Mouse (Mus musculus): ENCODE measurements around the gene Abraxas2. TPM values are rescaled to one million over a fixed set of nuclear protein-coding genes. Genes with fewer than 3 reads are reported as not detected.

Abraxas2 gene
- polyA plus RNA-seq (2014; fragmentation: Nextera tagmentation; extraction: Ambion mirVana), result 38.7 and 39.2 TPM in 2 replicates

GRCm38 (mm10) chr7:132859042-132859958, at the start of gene Abraxas2:
Gene Abraxas2 (plus strand): TSS chr7:132859225.
- H3K9ac ChIP-seq (ENCODE audit: low read depth, low read length), result peak within 1 kb of the TSS; percentile 91
- under 1% methylated on average over 39 of the region's 53 CpGs for WGBS
- H3K36me3 ChIP-seq (ENCODE audit: control insufficient read depth, insufficient read depth, low read length), result no peaks in the 10 kb centered on the region
- ATAC-seq (ENCODE audit: low read depth) (peak; percentile 95), DNase-seq (ENCODE audit: low spot score) (peak; percentile 96)
- H3K27ac ChIP-seq (replicated peaks; ENCODE audit: low read depth, low read length), result peak within 1 kb of the TSS; percentile 74
- H3K4me1 ChIP-seq (ENCODE audit: control insufficient read depth, insufficient read depth, low read length), result peaks cover 9% of the 10 kb centered on the region
- H3K9me3 ChIP-seq (ENCODE audit: control insufficient read depth, low read length), result no peaks in the 10 kb centered on the region
- H3K27me3 ChIP-seq (replicated peaks; ENCODE audit: control insufficient read depth, insufficient read depth, low read length), result no peaks in the 10 kb centered on the region
- peak within 1 kb of the TSS; percentile 88 for H3K4me2 ChIP-seq (ENCODE audit: low read depth, low read length)
- H3K4me3 ChIP-seq (ENCODE audit: low read depth, low read length), result peak within 1 kb of the TSS; percentile 97

- Histone ChIP-seq H3K9ac (ENCODE audit: low read depth, low read length) (peak overlapping the region; percentile 36; the same call in 1 of the 2 replicates), H3K4me2 (ENCODE audit: low read depth, low read length) (peak overlapping the region; percentile 38), H3K4me1 (ENCODE audit: control insufficient read depth, insufficient read depth, low read length) (peaks cover 45% of the 10 kb centered on the region), H3K27me3 (replicated peaks; ENCODE audit: control insufficient read depth, insufficient read depth, low read length) (no peaks in the 10 kb centered on the region), H3K4me3 (ENCODE audit: low read depth, low read length) (no peak overlapping the region), H3K27ac (replicated peaks; ENCODE audit: low read depth, low read length) (peak overlapping the region; percentile 79), H3K9me3 (ENCODE audit: control insufficient read depth, low read length) (no peaks in the 10 kb centered on the region), H3K36me3 (ENCODE audit: control insufficient read depth, insufficient read depth, low read length) (no peaks in the 10 kb centered on the region)
- WGBS, result 32% methylated on average over 6 of the region's 6 CpGs
- no peak for DNase-seq (ENCODE audit: low spot score)
- no peak for ATAC-seq (ENCODE audit: low read depth)
Measured at GRCm38 (mm10) chr7:132809721-132810120, 49.3 kb upstream of the Abraxas2 start.

- Histone ChIP-seq H3K4me2 (ENCODE audit: low read depth, low read length) (peak overlapping the region; percentile 29), H3K27me3 (replicated peaks; ENCODE audit: control insufficient read depth, insufficient read depth, low read length) (no peaks in the 10 kb centered on the region), H3K9me3 (ENCODE audit: control insufficient read depth, low read length) (no peaks in the 10 kb centered on the region), H3K4me1 (ENCODE audit: control insufficient read depth, insufficient read depth, low read length) (peaks cover 45% of the 10 kb centered on the region), H3K9ac (ENCODE audit: low read depth, low read length) (no peak overlapping the region), H3K4me3 (ENCODE audit: low read depth, low read length) (no peak overlapping the region), H3K36me3 (ENCODE audit: control insufficient read depth, insufficient read depth, low read length) (no peaks in the 10 kb centered on the region), H3K27ac (replicated peaks; ENCODE audit: low read depth, low read length) (0 out of 2 replicates have a peak overlapping the region, but pooled peaks have one; percentile 13)
- 14% methylated on average over 6 of the region's 6 CpGs for WGBS
- ATAC-seq (ENCODE audit: low read depth), result peak; percentile 26; the same call in 1 of the 2 replicates
- peak; percentile 79 for DNase-seq (ENCODE audit: low spot score)
Measured at GRCm38 (mm10) chr7:132810368-132810767, 48.7 kb upstream of the Abraxas2 start.

GRCm38 (mm10) chr7:132810879-132811278, 48.1 kb upstream of the Abraxas2 start:
- H3K4me2 ChIP-seq (ENCODE audit: low read depth, low read length), result peak overlapping the region; percentile 84
- H3K27me3 ChIP-seq (replicated peaks; ENCODE audit: control insufficient read depth, insufficient read depth, low read length), result no peaks in the 10 kb centered on the region
- H3K9me3 ChIP-seq (ENCODE audit: control insufficient read depth, low read length), result no peaks in the 10 kb centered on the region
- DNase-seq (ENCODE audit: low spot score) (peak; percentile 88), ATAC-seq (ENCODE audit: low read depth) (peak; percentile 9; the same call in 1 of the 2 replicates)
- H3K4me1 ChIP-seq (ENCODE audit: control insufficient read depth, insufficient read depth, low read length), result peaks cover 45% of the 10 kb centered on the region
- H3K36me3 ChIP-seq (ENCODE audit: control insufficient read depth, insufficient read depth, low read length), result no peaks in the 10 kb centered on the region
- H3K4me3 ChIP-seq (ENCODE audit: low read depth, low read length), result no peak overlapping the region
- H3K9ac ChIP-seq (ENCODE audit: low read depth, low read length), result no peak overlapping the region
- H3K27ac ChIP-seq (replicated peaks; ENCODE audit: low read depth, low read length), result no peak overlapping the region
- WGBS, result 37% methylated on average over 1 of the region's 1 CpGs

GRCm38 (mm10) chr7:132811716-132812618, 47.1 kb upstream of the Abraxas2 start:
- ATAC-seq (ENCODE audit: low read depth), result no peak
- peak overlapping the region; percentile 88 for H3K27ac ChIP-seq (replicated peaks; ENCODE audit: low read depth, low read length)
- WGBS, result 8% methylated on average over 23 of the region's 23 CpGs

GRCm38 (mm10) chr7:132812619-132813415, 46.2 kb upstream of the Abraxas2 start:
- Histone ChIP-seq H3K4me2 (ENCODE audit: low read depth, low read length) (peak overlapping the region; percentile 84), H3K27ac (replicated peaks; ENCODE audit: low read depth, low read length) (peak overlapping the region; percentile 88), H3K4me1 (ENCODE audit: control insufficient read depth, insufficient read depth, low read length) (peaks cover 34% of the 10 kb centered on the region), H3K36me3 (ENCODE audit: control insufficient read depth, insufficient read depth, low read length) (no peaks in the 10 kb centered on the region), H3K9me3 (ENCODE audit: control insufficient read depth, low read length) (no peaks in the 10 kb centered on the region), H3K4me3 (ENCODE audit: low read depth, low read length) (peak overlapping the region; percentile 68), H3K9ac (ENCODE audit: low read depth, low read length) (peak overlapping the region; percentile 81), H3K27me3 (replicated peaks; ENCODE audit: control insufficient read depth, insufficient read depth, low read length) (no peaks in the 10 kb centered on the region)
- DNase-seq (ENCODE audit: low spot score), result peak; percentile 57
- WGBS, result under 1% methylated on average over 37 of the region's 59 CpGs
- peak; percentile 23; the same call in 1 of the 2 replicates for ATAC-seq (ENCODE audit: low read depth)

More at GRCm38 (mm10) chr7:132811716-132812618, 47.1 kb upstream of the Abraxas2 start:
- no peaks in the 10 kb centered on the region for H3K27me3 ChIP-seq (replicated peaks; ENCODE audit: control insufficient read depth, insufficient read depth, low read length)
- H3K9me3 ChIP-seq (ENCODE audit: control insufficient read depth, low read length), result no peaks in the 10 kb centered on the region
- no peaks in the 10 kb centered on the region for H3K36me3 ChIP-seq (ENCODE audit: control insufficient read depth, insufficient read depth, low read length)
- H3K4me3 ChIP-seq (ENCODE audit: low read depth, low read length), result peak overlapping the region; percentile 68
- peak overlapping the region; percentile 84 for H3K4me2 ChIP-seq (ENCODE audit: low read depth, low read length)
- H3K9ac ChIP-seq (ENCODE audit: low read depth, low read length), result peak overlapping the region; percentile 81
- H3K4me1 ChIP-seq (ENCODE audit: control insufficient read depth, insufficient read depth, low read length), result peaks cover 42% of the 10 kb centered on the region
- DNase-seq (ENCODE audit: low spot score), result peak; percentile 63

- Histone ChIP-seq H3K4me2 (ENCODE audit: low read depth, low read length) (peak within 1 kb of the TSS; percentile 84), H3K36me3 (ENCODE audit: control insufficient read depth, insufficient read depth, low read length) (no peaks in the 10 kb centered on the region), H3K9ac (ENCODE audit: low read depth, low read length) (peak within 1 kb of the TSS; percentile 81), H3K4me3 (ENCODE audit: low read depth, low read length) (peak within 1 kb of the TSS; percentile 68), H3K27ac (replicated peaks; ENCODE audit: low read depth, low read length) (peak within 1 kb of the TSS; percentile 88), H3K27me3 (replicated peaks; ENCODE audit: control insufficient read depth, insufficient read depth, low read length) (no peaks in the 10 kb centered on the region), H3K9me3 (ENCODE audit: control insufficient read depth, low read length) (no peaks in the 10 kb centered on the region), H3K4me1 (ENCODE audit: control insufficient read depth, insufficient read depth, low read length) (peaks cover 27% of the 10 kb centered on the region)
- DNase-seq (ENCODE audit: low spot score), result peak; percentile 63
- ATAC-seq (ENCODE audit: low read depth), result peak; percentile 63
- WGBS, result under 1% methylated on average over 49 of the region's 85 CpGs
Measured at GRCm38 (mm10) chr7:132813416-132814088, 45.5 kb upstream of the Abraxas2 start, which contains the start of gene Fam53b. Gene Fam53b (minus strand): TSS chr7:132813886.

Data from embryonic facial prominence, embryonic 14.5 days (tissue).